8 mouse cellular contexts compared by ENCODE assay signal in genomic region chr12:82617682-82618370, GRCm38 (mm10). TPM values are rescaled to one million over a fixed set of nuclear protein-coding genes. Genes with fewer than 3 reads are reported as not detected.
DNase-seq lines count a peak whose midpoint lies in the region; ATAC-seq and TF ChIP-seq lines count a peak whose summit lies in the region.

No protein-coding gene starts in this region.

- intact Hi-C loops in gastrocnemius, adult 2 months (cut with DNase I), result no loop called here

- TF ChIP-seq CTCF in gastrocnemius, adult 2 months (IDR thresholded peaks at IDR 0.05), result no peak
- no peak for TF ChIP-seq CTCF in liver, embryonic 14.5 days (IDR thresholded peaks at IDR 0.05; ENCODE audit: low read depth)

- H3K27ac ChIP-seq in gastrocnemius, adult 2 months, result no peak overlapping the region
- no peak overlapping the region for H3K27ac ChIP-seq in liver, embryonic 14.5 days

- no peak for ATAC-seq in liver, embryonic 14.5 days (ENCODE audit: insufficient read depth)
- ATAC-seq in megakaryocyte progenitor cell, adult 5-6 weeks (replicated peaks; ENCODE audit: poor library complexity), result no peak

- WGBS in liver, embryonic 14.5 days (ENCODE audit: insufficient replicate concordance), result 23% methylated on average over 20 of the region's 20 CpGs

- peak overlapping the region; percentile 42 for H3K4me2 ChIP-seq in liver, embryonic 14.5 days (ENCODE audit: low read depth)

- peaks cover 32% of the 10 kb centered on the region for H3K27me3 ChIP-seq in liver, embryonic 14.5 days (ENCODE audit: control insufficient read depth, insufficient read depth, low read length)

- no peak for TF ChIP-seq EP300 in liver, embryonic 14.5 days (IDR thresholded peaks at IDR 0.05; ENCODE audit: low read depth)

- H3K9me3 ChIP-seq in liver, embryonic 14.5 days (ENCODE audit: control insufficient read depth, low read length), result no peaks in the 10 kb centered on the region

- no peak overlapping the region for H3K9ac ChIP-seq in liver, embryonic 14.5 days (replicated peaks)

- H3K4me1 ChIP-seq in liver, embryonic 14.5 days (replicated peaks; ENCODE audit: control insufficient read depth in 2 of 2, insufficient read depth in 2 of 2, low read length in 1 of 2), result no peaks in the 10 kb centered on the region

- H3K4me3 ChIP-seq in gastrocnemius, adult 2 months, result peak overlapping the region; percentile 82
- no peak overlapping the region for H3K4me3 ChIP-seq in liver, embryonic 14.5 days (ENCODE audit: insufficient read depth in 1 of 2, low read depth in 2 of 2, low read length in 2 of 2)

- no peaks in the 10 kb centered on the region for H3K36me3 ChIP-seq in liver, embryonic 14.5 days (replicated peaks; ENCODE audit: control insufficient read depth, insufficient read depth, low read depth)

- DNase-seq in gastrocnemius, adult 2 months, result no peak
- DNase-seq in gastrocnemius, postnatal 10 days, result no peak
- DNase-seq in right cerebral cortex, postnatal 25 days, result peak; percentile 16
- DNase-seq in right cerebral cortex, postnatal 4 days, result no peak
- DNase-seq in liver, embryonic 14.5 days (ENCODE audit: low read depth in 3 of 3, low spot score in 3 of 3), result no peak
- no peak for DNase-seq in cerebellum, postnatal 25 days
- DNase-seq in kidney, postnatal 10 days, result no peak

RNA-seq across cellular contexts. Expression of gene Rgs6, which starts 29.7 kb away (rescaled TPM):
- under 1 TPM; 0.61 to 0.75 TPM for total RNA-seq in gastrocnemius, adult 2 months (2021)
- 1 to 10 TPM; 2.6 to 2.8 TPM for total RNA-seq in gastrocnemius, postnatal 10 days (2021)
- 0.06 and 0.07 TPM in 2 replicates for polyA plus RNA-seq in liver, embryonic 14.5 days (2012; rRNA removed)
- 0.20 TPM in 1 of 2 replicates, not detected in the other for polyA plus RNA-seq in liver, embryonic 14.5 days (2014; fragmentation: Nextera tagmentation; extraction: Ambion mirVana)
- total RNA-seq in megakaryocyte progenitor cell, adult 5-6 weeks (2015), result not detected in 2 replicates
- not detected in 2 replicates for total RNA-seq in megakaryocyte progenitor cell, adult 5-6 weeks (2017)
